Mouse (Mus musculus) CH12.LX (cell line): ENCODE measurements around the gene Gpx3.

Experiments
- CHD1 ChIP-seq: IDR thresholded peaks from 2 replicates; pipeline ENCODE4 v1.6.1; 2012; ENCODE audit warnings: low read depth, low read length, improper control_type of control experiment, inconsistent platforms
- CHD2 ChIP-seq: IDR thresholded peaks from 2 replicates; pipeline ENCODE4 v1.6.1; 2011; ENCODE audit warnings: low read length, improper control_type of control experiment
- CTCF ChIP-seq, 2 experiments: IDR thresholded peaks in 1 of 2; conservative IDR thresholded peaks in 1 of 2; 2 replicates each; pipeline ENCODE4 v1.5.1; 2011 to 2012; ENCODE audit warnings: low read depth in 2 of 2, low read length in 2 of 2, improper control_type of control experiment in 1 of 2, inconsistent platforms in 1 of 2, mild to moderate bottlenecking in 1 of 2, moderate library complexity in 1 of 2
- E2F4 ChIP-seq: IDR thresholded peaks from 2 replicates; pipeline ENCODE4 v1.6.1; 2011; ENCODE audit warnings: low read depth, low read length, improper control_type of control experiment; ENCODE audit not compliant: insufficient replicate concordance
- ELF1 ChIP-seq: IDR thresholded peaks from 2 replicates; pipeline ENCODE4 v1.6.1; 2014; ENCODE audit warnings: low read depth, mild to moderate bottlenecking, inconsistent platforms, low read length, improper control_type of control experiment
- EP300 ChIP-seq: IDR thresholded peaks from 2 replicates; pipeline ENCODE4 v1.6.1; 2011; ENCODE audit warnings: low read length, improper control_type of control experiment
- JUND ChIP-seq: conservative IDR thresholded peaks from 2 replicates; pipeline ENCODE4 v1.6.1; 2011; ENCODE audit warnings: low read depth, low read length, improper control_type of control experiment
- MAX ChIP-seq: IDR thresholded peaks from 2 replicates; pipeline ENCODE4 v1.6.1; 2011; ENCODE audit warnings: low read length, improper control_type of control experiment
- NELFE ChIP-seq: IDR thresholded peaks from 2 replicates; pipeline ENCODE4 v1.6.1; 2011; ENCODE audit warnings: low read depth, low read length, improper control_type of control experiment
- PAX5 ChIP-seq: IDR thresholded peaks from 2 replicates; pipeline ENCODE4 v1.6.1; 2012; ENCODE audit warnings: low read length, inconsistent platforms, mixed read lengths
- POLR2A ChIP-seq: IDR thresholded peaks from 2 replicates; pipeline ENCODE4 v1.6.1; 2011; ENCODE audit warnings: low read depth, mild to moderate bottlenecking, improper control_type of control experiment, low read length
- POLR2AphosphoS2 ChIP-seq: IDR thresholded peaks from 2 replicates; pipeline ENCODE4 v1.6.1; 2011; ENCODE audit warnings: low read depth, low read length, improper control_type of control experiment
- SIN3A ChIP-seq: IDR thresholded peaks from 2 replicates; pipeline ENCODE4 v1.6.1; 2012; ENCODE audit warnings: low read length, improper control_type of control experiment, inconsistent platforms
- TBP ChIP-seq: conservative IDR thresholded peaks from 2 replicates; pipeline ENCODE4 v1.6.1; 2011; ENCODE audit warnings: low read depth, low read length, improper control_type of control experiment

DNA sequence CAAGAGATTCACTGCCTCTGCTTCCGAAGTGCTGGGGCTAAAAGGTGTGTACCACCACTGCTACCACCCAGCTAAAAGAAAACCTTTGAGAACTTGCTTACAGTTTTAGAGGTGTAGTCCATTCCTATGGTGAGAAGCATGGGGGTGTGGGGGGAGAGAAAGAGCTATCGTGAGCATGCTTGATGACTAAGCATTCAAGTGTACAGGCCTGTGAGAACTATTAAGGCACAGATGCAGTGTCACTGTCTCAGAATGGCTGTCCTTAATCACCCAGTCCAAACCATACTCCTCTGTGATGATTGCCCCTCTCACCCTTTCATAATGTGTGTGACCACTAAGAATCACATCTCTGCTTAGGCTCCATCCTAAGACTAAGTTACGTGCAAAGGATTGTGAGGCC is 32.9 kb upstream of the Gpx3 start:
- TF ChIP-seq CHD2 (no peak), POLR2A (0 out of 2 replicates have a peak, but pooled peaks have one; percentile 19), CHD1 (no peak), NELFE (no peak), POLR2AphosphoS2 (0 out of 2 replicates have a peak, but pooled peaks have one; percentile 34), TBP (no peak), CTCF (conservative IDR thresholded peaks at IDR 0.05 in 1 of 2, IDR thresholded peaks at IDR 0.05 in 1 of 2; ENCODE audit: low read depth in 2 of 2, low read length in 2 of 2) (no peak), SIN3A (no peak), JUND (no peak), EP300 (no peak), MAX (no peak), ELF1 (no peak), E2F4 (no peak), PAX5 (no peak)
